Mouse (Mus musculus): Measurements from ENCODE around the gene Khdc1a. TPM values are rescaled to one million over a fixed set of nuclear protein-coding genes. Genes with fewer than 3 reads are reported as not detected.
"Not testable (repeated sequence)": the region's sequence is repeated elsewhere in the genome, so short reads cannot be mapped to it uniquely, and the experiment has no call there.

The Khdc1a gene
- polyA plus RNA-seq, 1 experiment from 2014 or later = not detected

DNA sequence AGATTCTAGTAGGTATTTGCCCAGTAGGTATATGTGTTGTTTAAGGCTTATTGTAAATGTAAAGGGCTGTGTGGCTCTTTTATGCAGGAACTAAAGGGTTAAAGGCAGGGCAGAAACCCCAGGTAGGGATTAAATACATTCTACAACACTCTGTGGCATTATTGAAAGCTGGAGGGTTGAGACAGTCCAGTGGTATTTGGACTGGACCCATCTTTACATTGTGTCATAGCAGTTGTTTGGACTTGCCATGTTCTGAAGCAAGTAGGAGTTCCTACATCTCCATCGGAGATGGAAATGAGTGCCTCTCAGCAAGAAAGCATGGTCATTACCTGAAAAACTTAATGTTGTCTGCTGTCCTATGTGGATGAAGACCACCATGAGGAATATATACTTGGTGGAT lies 8.7 kb upstream of the Khdc1a start:
- 100% methylated on average over 1 of the region's 1 CpGs for WGBS
- no peak for DNase-seq (ENCODE audit: low spot score)

DNA sequence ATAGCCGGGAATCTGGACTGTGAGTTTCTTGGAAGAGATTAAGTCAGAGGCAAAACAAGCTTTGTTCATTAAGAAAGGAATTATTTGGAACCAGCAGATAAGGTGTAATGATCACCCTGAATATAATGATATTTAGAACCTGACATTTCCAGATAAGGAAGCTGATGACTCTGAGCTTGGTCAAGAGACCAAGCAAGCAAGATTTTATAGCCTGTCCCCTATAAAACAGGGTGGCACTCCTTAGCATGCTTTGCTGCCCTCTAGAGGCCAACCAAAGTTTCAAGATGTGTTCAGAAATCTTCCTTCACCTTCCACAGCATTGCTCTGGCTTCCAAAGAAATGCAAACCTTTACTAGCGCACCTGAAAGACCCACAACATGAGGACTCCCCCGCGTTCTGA lies 5.2 kb upstream of the Khdc1a start:
- H3K4me1 ChIP-seq (ENCODE audit: control insufficient read depth, insufficient read depth, low read length) = no peaks in the 10 kb centered on the region
- peak; percentile 27 for DNase-seq (ENCODE audit: low spot score)
- H3K9me3 ChIP-seq (ENCODE audit: control insufficient read depth, low read length) = no peaks in the 10 kb centered on the region
- H3K4me3 ChIP-seq (ENCODE audit: low read depth, low read length) = no peak overlapping the region
- H3K9ac ChIP-seq (ENCODE audit: low read length) = no peak overlapping the region
- no peak for ATAC-seq (ENCODE audit: insufficient number of reproducible peaks, low FRiP score, low TSS enrichment, low read depth)
- no peaks in the 10 kb centered on the region for H3K27me3 ChIP-seq (ENCODE audit: control insufficient read depth, insufficient read depth, low read length)
- no peak overlapping the region for H3K4me2 ChIP-seq (ENCODE audit: low read depth, severe bottlenecking)
- no peaks in the 10 kb centered on the region for H3K36me3 ChIP-seq (ENCODE audit: control insufficient read depth, insufficient read depth, low read length)
- H3K27ac ChIP-seq (replicated peaks; ENCODE audit: low read depth, low read length) = no peak overlapping the region
- WGBS = 63% methylated on average over 4 of the region's 4 CpGs

More for the DNA sequence above, 8.7 kb upstream of the Khdc1a start:
- no peaks in the 10 kb centered on the region for H3K9me3 ChIP-seq (ENCODE audit: control insufficient read depth, low read length)
- no peak overlapping the region for H3K4me3 ChIP-seq (ENCODE audit: low read depth, low read length)
- no peaks in the 10 kb centered on the region for H3K27me3 ChIP-seq (ENCODE audit: control insufficient read depth, insufficient read depth, low read length)
- H3K36me3 ChIP-seq (ENCODE audit: control insufficient read depth, insufficient read depth, low read length) = no peaks in the 10 kb centered on the region
- H3K4me2 ChIP-seq (ENCODE audit: low read depth, severe bottlenecking) = no peak overlapping the region
- no peak for ATAC-seq (ENCODE audit: insufficient number of reproducible peaks, low FRiP score, low TSS enrichment, low read depth)
- no peak overlapping the region for H3K27ac ChIP-seq (replicated peaks; ENCODE audit: low read depth, low read length)
- H3K4me1 ChIP-seq (ENCODE audit: control insufficient read depth, insufficient read depth, low read length) = no peaks in the 10 kb centered on the region
- no peak overlapping the region for H3K9ac ChIP-seq (ENCODE audit: low read length)

DNA sequence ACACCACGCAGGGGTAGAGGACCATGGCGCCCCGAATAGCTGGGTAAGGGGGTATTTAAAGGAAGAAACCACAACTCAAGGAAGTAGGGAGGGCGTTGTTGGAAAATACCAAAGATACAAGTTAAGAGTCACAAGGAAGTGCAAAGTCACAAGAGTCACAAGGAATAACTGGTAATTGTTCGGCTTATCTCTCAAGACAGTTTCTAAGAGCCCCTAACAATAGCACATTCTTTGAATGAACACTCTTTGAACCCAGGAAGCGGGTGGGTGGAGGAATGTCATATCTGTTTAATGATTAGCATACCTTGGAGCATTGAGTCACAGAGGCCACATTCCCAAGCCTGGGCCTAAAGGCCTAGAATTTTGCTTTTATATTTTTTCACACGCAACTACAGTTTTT lies 4.7 kb upstream of the Khdc1a start:
- not testable (repeated sequence) for H3K36me3 ChIP-seq (ENCODE audit: control insufficient read depth, insufficient read depth, low read length); H3K4me3 ChIP-seq (ENCODE audit: low read depth, low read length); H3K27ac ChIP-seq (replicated peaks; ENCODE audit: low read depth, low read length); H3K9me3 ChIP-seq (ENCODE audit: control insufficient read depth, low read length); H3K9ac ChIP-seq (ENCODE audit: low read length); ATAC-seq (ENCODE audit: insufficient number of reproducible peaks, low FRiP score, low TSS enrichment, low read depth); DNase-seq (ENCODE audit: low spot score); H3K27me3 ChIP-seq (ENCODE audit: control insufficient read depth, insufficient read depth, low read length); H3K4me1 ChIP-seq (ENCODE audit: control insufficient read depth, insufficient read depth, low read length); H3K4me2 ChIP-seq (ENCODE audit: low read depth, severe bottlenecking)
- WGBS = 89% methylated on average over 7 of the region's 7 CpGs

DNA sequence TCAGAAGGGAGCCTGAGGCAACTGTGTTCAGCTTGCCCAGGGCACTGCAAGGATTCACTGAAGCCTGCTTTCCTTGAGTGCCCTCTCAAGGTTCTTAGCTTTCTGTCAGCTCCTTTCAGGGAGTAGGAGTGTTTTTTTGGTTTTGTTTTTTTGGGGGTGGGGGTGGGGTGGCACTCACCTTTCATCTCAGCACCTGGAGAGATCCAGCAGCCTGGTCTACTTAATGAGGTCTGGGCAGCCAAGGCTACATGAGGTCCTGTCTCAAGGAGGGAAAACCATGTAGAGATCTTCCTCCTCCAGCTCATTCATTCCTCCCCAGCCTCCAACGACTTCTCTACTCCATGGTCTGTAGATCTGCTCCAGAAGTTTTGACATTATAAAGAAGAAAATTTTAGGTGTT lies 18.6 kb downstream of the Khdc1a start, which contains the start of gene Khdc1c:
TSS of gene Khdc1c (plus strand) at position 301 of the 400 bp plus-strand sequence.
- not testable (repeated sequence) for H3K4me2 ChIP-seq (ENCODE audit: low read depth, severe bottlenecking); H3K9ac ChIP-seq (ENCODE audit: low read length); H3K27ac ChIP-seq (replicated peaks; ENCODE audit: low read depth, low read length); H3K36me3 ChIP-seq (ENCODE audit: control insufficient read depth, insufficient read depth, low read length); ATAC-seq (ENCODE audit: insufficient number of reproducible peaks, low FRiP score, low TSS enrichment, low read depth); H3K27me3 ChIP-seq (ENCODE audit: control insufficient read depth, insufficient read depth, low read length); H3K4me1 ChIP-seq (ENCODE audit: control insufficient read depth, insufficient read depth, low read length); H3K9me3 ChIP-seq (ENCODE audit: control insufficient read depth, low read length); H3K4me3 ChIP-seq (ENCODE audit: low read depth, low read length); DNase-seq (ENCODE audit: low spot score)
- 73% methylated on average over 1 of the region's 1 CpGs for WGBS

DNA sequence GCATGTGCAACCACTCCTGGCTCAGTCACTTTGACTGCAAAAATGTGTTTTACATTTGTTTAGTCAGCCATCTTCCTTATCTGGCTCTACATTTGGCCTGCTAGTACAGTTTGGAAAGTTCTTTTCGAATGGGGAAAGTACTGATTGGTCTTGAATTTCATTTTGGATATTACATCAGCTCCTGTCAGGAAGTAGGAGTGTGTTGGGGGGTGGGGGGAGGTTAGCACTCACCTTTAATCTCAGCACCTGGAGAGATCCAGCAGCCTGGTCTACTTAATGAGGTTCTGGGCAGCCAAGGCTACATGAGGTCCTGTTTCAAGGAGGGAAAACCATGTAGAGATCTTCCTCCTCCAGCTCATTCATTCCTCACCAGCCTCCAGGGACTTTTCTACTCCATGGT lies 33.8 kb downstream of the Khdc1a start, which contains the start of gene Khdc1b:
TSS of gene Khdc1b (plus strand) at position 301 of the 400 bp plus-strand sequence.
- no peaks in the 10 kb centered on the region for H3K9me3 ChIP-seq (ENCODE audit: control insufficient read depth, low read length)
- H3K4me2 ChIP-seq (ENCODE audit: low read depth, severe bottlenecking) = no peak within 1 kb of the TSS
- H3K36me3 ChIP-seq (ENCODE audit: control insufficient read depth, insufficient read depth, low read length) = no peaks in the 10 kb centered on the region
- no peak within 1 kb of the TSS for H3K4me3 ChIP-seq (ENCODE audit: low read depth, low read length)
- 91% methylated on average over 1 of the region's 1 CpGs for WGBS
- DNase-seq (ENCODE audit: low spot score) = no peak
- no peak within 1 kb of the TSS for H3K27ac ChIP-seq (replicated peaks; ENCODE audit: low read depth, low read length)
- H3K9ac ChIP-seq (ENCODE audit: low read length) = no peak within 1 kb of the TSS
- no peak for ATAC-seq (ENCODE audit: insufficient number of reproducible peaks, low FRiP score, low TSS enrichment, low read depth)
- H3K27me3 ChIP-seq (ENCODE audit: control insufficient read depth, insufficient read depth, low read length) = no peaks in the 10 kb centered on the region
- no peaks in the 10 kb centered on the region for H3K4me1 ChIP-seq (ENCODE audit: control insufficient read depth, insufficient read depth, low read length)

DNA sequence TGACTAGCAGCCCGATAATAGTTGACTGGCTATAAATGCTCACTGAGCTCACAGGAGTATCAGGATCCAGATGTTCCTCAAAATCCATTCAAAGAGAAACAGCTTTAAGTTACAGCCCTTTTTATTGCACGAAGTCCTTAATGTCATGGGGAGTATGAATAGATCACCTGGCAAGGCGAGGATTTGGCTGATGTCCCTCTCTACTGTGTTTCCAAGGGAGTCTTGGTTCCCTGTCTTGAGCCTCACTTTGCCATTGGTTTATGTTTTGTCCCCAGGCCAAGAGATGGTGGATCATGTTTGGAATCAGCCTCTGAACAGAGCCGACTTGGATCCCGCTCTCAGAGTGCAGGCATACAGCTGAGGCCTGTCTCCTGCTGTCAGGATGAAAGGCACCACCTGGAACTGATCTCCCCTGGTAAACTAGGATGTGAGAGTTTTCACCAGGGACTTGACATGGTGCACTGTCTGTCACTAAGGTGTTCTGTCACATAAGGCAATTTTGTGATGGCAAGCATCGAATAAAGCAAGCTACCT lies 41.8 kb downstream of the Khdc1a start:
- H3K9ac ChIP-seq (ENCODE audit: low read length) = no peak overlapping the region
- no peak overlapping the region for H3K4me3 ChIP-seq (ENCODE audit: low read depth, low read length)
- H3K27me3 ChIP-seq (ENCODE audit: control insufficient read depth, insufficient read depth, low read length) = no peaks in the 10 kb centered on the region
- no peak for DNase-seq (ENCODE audit: low spot score)
- no peaks in the 10 kb centered on the region for H3K9me3 ChIP-seq (ENCODE audit: control insufficient read depth, low read length)
- H3K4me1 ChIP-seq (ENCODE audit: control insufficient read depth, insufficient read depth, low read length) = no peaks in the 10 kb centered on the region
- no peak overlapping the region for H3K27ac ChIP-seq (replicated peaks; ENCODE audit: low read depth, low read length)
- H3K4me2 ChIP-seq (ENCODE audit: low read depth, severe bottlenecking) = no peak overlapping the region
- no peaks in the 10 kb centered on the region for H3K36me3 ChIP-seq (ENCODE audit: control insufficient read depth, insufficient read depth, low read length)
- ATAC-seq (ENCODE audit: insufficient number of reproducible peaks, low FRiP score, low TSS enrichment, low read depth) = no peak
- 63% methylated on average over 6 of the region's 6 CpGs for WGBS

Other genes starting within 250 kb of the Khdc1a start
- 6.7 and 7.9 TPM in 2 replicates for gene Tmem14a, start 131.1 kb upstream of the Khdc1a start, polyA plus RNA-seq (2014; fragmentation: Nextera tagmentation; extraction: Ambion mirVana)
- 0.17 and 0.30 TPM in 2 replicates for gene Gsta3, start 109.1 kb upstream of the Khdc1a start, polyA plus RNA-seq (2014; fragmentation: Nextera tagmentation; extraction: Ambion mirVana)
- not detected in 2 replicates for gene Khdc1c, start 18.7 kb downstream of the Khdc1a start, polyA plus RNA-seq (2014; fragmentation: Nextera tagmentation; extraction: Ambion mirVana)
- not detected in 2 replicates for gene Khdc1b, start 33.9 kb downstream of the Khdc1a start, polyA plus RNA-seq (2014; fragmentation: Nextera tagmentation; extraction: Ambion mirVana)